Mouse (Mus musculus) myocyte (in vitro differentiated cells): Measurements from ENCODE around the gene Tfcp2l1.

Experiments used
- CEBPB ChIP-seq: IDR thresholded peaks from 2 replicates; pipeline ENCODE4 v1.6.1; 2011; ENCODE audit warnings: mild to moderate bottlenecking, moderate library complexity; ENCODE audit not compliant: poor library complexity, insufficient read depth, severe bottlenecking
- E2F4 ChIP-seq: IDR thresholded peaks from one replicate; pipeline ENCODE4 v1.6.1; 2011; ENCODE audit warnings: mild to moderate bottlenecking, control low read depth, moderate library complexity; ENCODE audit not compliant: insufficient read depth
- MAX ChIP-seq: IDR thresholded peaks from one replicate; pipeline ENCODE4 v1.6.1; 2011; ENCODE audit warnings: low read depth, mild to moderate bottlenecking, control low read depth
- MYOD1 ChIP-seq, 3 experiments: IDR thresholded peaks; one replicate each; pipeline ENCODE4 v1.6.1; 2011; ENCODE audit warnings: control low read depth in 2 of 3, low read depth in 2 of 3, mild to moderate bottlenecking in 2 of 3, moderate library complexity in 1 of 3; ENCODE audit not compliant: insufficient read length in 2 of 3, control insufficient read depth in 1 of 3
- MYOG ChIP-seq, 3 experiments: IDR thresholded peaks; one replicate each; pipeline ENCODE4 v1.6.1; 2011; ENCODE audit warnings: control low read depth in 2 of 3, low read depth in 2 of 3, mild to moderate bottlenecking in 2 of 3; ENCODE audit not compliant: insufficient read length in 2 of 3, control insufficient read depth in 1 of 3, insufficient read depth in 1 of 3
- POLR2A ChIP-seq: IDR thresholded peaks from one replicate; pipeline ENCODE4 v1.6.1; 2011; ENCODE audit warnings: low read depth, mild to moderate bottlenecking, control low read depth, moderate library complexity; ENCODE audit not compliant: insufficient read length
- SRF ChIP-seq: IDR thresholded peaks from one replicate; pipeline ENCODE4 v1.6.1; 2011; ENCODE audit warnings: low read depth; ENCODE audit not compliant: control insufficient read depth, insufficient read length
- TCF12 ChIP-seq: IDR thresholded peaks from one replicate; pipeline ENCODE4 v1.6.1; 2011; ENCODE audit warnings: mild to moderate bottlenecking, control low read depth; ENCODE audit not compliant: poor library complexity, insufficient read depth, severe bottlenecking
- USF1 ChIP-seq: IDR thresholded peaks from one replicate; pipeline ENCODE4 v1.6.1; 2011; ENCODE audit warnings: low read depth, mild to moderate bottlenecking, control low read depth, moderate library complexity

DNA sequence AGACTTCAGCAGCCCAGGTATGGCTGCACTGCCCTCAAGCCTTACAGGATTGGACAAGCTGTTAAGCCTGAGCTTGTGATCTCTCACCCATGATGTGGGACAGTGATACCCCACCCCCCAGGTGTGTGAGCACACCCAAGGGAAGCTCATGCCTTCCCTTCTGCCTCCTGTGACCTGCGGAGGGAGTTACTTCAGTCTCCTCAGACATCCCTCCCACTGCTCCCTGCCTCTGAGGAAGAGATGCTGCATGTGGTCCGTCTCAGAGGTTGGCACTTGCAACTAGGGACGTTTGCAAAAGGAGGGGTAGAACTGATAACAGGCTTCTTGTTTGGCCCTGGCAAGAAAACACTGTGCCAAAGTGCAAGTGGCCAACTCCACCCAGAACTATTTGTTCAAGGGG lies 4.9 kb upstream of the Tfcp2l1 start:
- TF ChIP-seq TCF12 (no peak), POLR2A (no peak), CEBPB (no peak), E2F4 (no peak), USF1 (no peak), SRF (no peak), MYOG (IDR thresholded peaks at IDR 0.05; ENCODE audit: control insufficient read depth in 1 of 3, insufficient read depth in 1 of 3, insufficient read length in 2 of 3, low read depth in 2 of 3) (no peak), MAX (no peak), MYOD1 (IDR thresholded peaks at IDR 0.05; ENCODE audit: control insufficient read depth in 1 of 3, insufficient read length in 2 of 3, low read depth in 2 of 3) (no peak)
